Mouse (Mus musculus) ES-Bruce4 (cell line): ENCODE results near the gene Ptprk. TPM values are rescaled to one million over a fixed set of nuclear protein-coding genes. Genes with fewer than 3 reads are reported as not detected.

Source experiments
- H3K27ac ChIP-seq: 2 replicates; pipeline ENCODE4 v1.5.1; 2012; ENCODE audit warnings: low read length, inconsistent platforms; ENCODE audit not compliant: insufficient read depth
- H3K27me3 ChIP-seq: 2 replicates; pipeline ENCODE4 v1.6.1; 2012; ENCODE audit warnings: mild to moderate bottlenecking, low read length, inconsistent platforms; ENCODE audit not compliant: control insufficient read depth, poor library complexity, insufficient read depth, severe bottlenecking
- H3K36me3 ChIP-seq: 2 replicates; pipeline ENCODE4 v1.6.1; 2012; ENCODE audit warnings: inconsistent platforms, mild to moderate bottlenecking, low read length, moderate library complexity; ENCODE audit not compliant: control insufficient read depth, poor library complexity, insufficient read depth, severe bottlenecking
- H3K4me1 ChIP-seq: one replicate; pipeline ENCODE4 v1.8.1; 2011; ENCODE audit warnings: low read length; ENCODE audit not compliant: control insufficient read depth, insufficient read depth
- H3K4me3 ChIP-seq: 2 replicates; pipeline ENCODE4 v1.5.1; 2011; ENCODE audit warnings: low read depth, mild to moderate bottlenecking, low read length
- H3K9ac ChIP-seq: 2 replicates; pipeline ENCODE4 v1.6.1; 2012; ENCODE audit warnings: low read depth, mild to moderate bottlenecking, inconsistent platforms; ENCODE audit not compliant: poor library complexity, severe bottlenecking
- H3K9me3 ChIP-seq: replicated peaks from 2 replicates; pipeline ENCODE4 v1.6.1; 2012; ENCODE audit warnings: mild to moderate bottlenecking, low read length, inconsistent platforms; ENCODE audit not compliant: control insufficient read depth, poor library complexity, insufficient read depth, severe bottlenecking
- CTCF ChIP-seq: IDR thresholded peaks from one replicate; pipeline ENCODE4 v1.8.1; 2011; ENCODE audit warnings: low read depth, low read length
- EP300 ChIP-seq: IDR thresholded peaks from 2 replicates; pipeline ENCODE4 v1.6.1; 2011; ENCODE audit warnings: low read depth, low read length; ENCODE audit not compliant: insufficient read depth
- POLR2A ChIP-seq: IDR thresholded peaks from one replicate; pipeline ENCODE4 v1.8.1; 2011; ENCODE audit warnings: low read length; ENCODE audit not compliant: insufficient read depth
- polyA plus RNA-seq: library from polyadenylated mRNA; stranded (reverse); fragments of >200 nt; gene quantifications from 2 replicates; pipeline ENCODE4 v1.2.4, GENCODE M21; 2011; ENCODE audit warnings: low read depth; ENCODE audit not compliant: missing spikeins, insufficient read depth, insufficient read length

Gene Ptprk
- polyA plus RNA-seq, 1 experiment = 48.9 TPM

GRCm38 (mm10) chr10:28083183-28083582 is 8.6 kb downstream of the Ptprk start:
- peak overlapping the region; percentile 90 for H3K27ac ChIP-seq
- no peaks in the 10 kb centered on the region for H3K9me3 ChIP-seq
- peaks cover 2% of the 10 kb centered on the region for H3K4me1 ChIP-seq
- H3K9ac ChIP-seq = no peak overlapping the region; the same call in 1 of the 2 replicates
- TF ChIP-seq EP300 = no peak
- no peak for TF ChIP-seq CTCF
- no peak for TF ChIP-seq POLR2A
- H3K36me3 ChIP-seq = no peaks in the 10 kb centered on the region
- no peaks in the 10 kb centered on the region for H3K27me3 ChIP-seq
- no peak overlapping the region for H3K4me3 ChIP-seq

GRCm38 (mm10) chr10:28083625-28084024 is 9.0 kb downstream of the Ptprk start:
- Histone ChIP-seq H3K4me1 (peaks cover 2% of the 10 kb centered on the region), H3K36me3 (no peaks in the 10 kb centered on the region), H3K4me3 (no peak overlapping the region), H3K9ac (no peak overlapping the region; the same call in 1 of the 2 replicates), H3K27me3 (no peaks in the 10 kb centered on the region), H3K9me3 (no peaks in the 10 kb centered on the region), H3K27ac (peak overlapping the region; percentile 90)
- no peak for TF ChIP-seq CTCF
- TF ChIP-seq EP300 = no peak
- TF ChIP-seq POLR2A = no peak

- peak overlapping the region; percentile 94 for H3K27ac ChIP-seq
- TF ChIP-seq CTCF (no peak), EP300 (0 out of 2 replicates have a peak, but pooled peaks have one; percentile 43)
- no peaks in the 10 kb centered on the region for H3K9me3 ChIP-seq
- no peaks in the 10 kb centered on the region for H3K36me3 ChIP-seq
- peak overlapping the region; percentile 6; the same call in 1 of the 2 replicates for H3K9ac ChIP-seq
- H3K4me3 ChIP-seq = no peak overlapping the region
- no peaks in the 10 kb centered on the region for H3K27me3 ChIP-seq
- peaks cover 3% of the 10 kb centered on the region for H3K4me1 ChIP-seq
Observed at GRCm38 (mm10) chr10:28087341-28087740, 12.7 kb downstream of the Ptprk start.

GRCm38 (mm10) chr10:28087749-28088148 is 13.1 kb downstream of the Ptprk start:
- Histone ChIP-seq H3K4me3 (no peak overlapping the region), H3K4me1 (peaks cover 3% of the 10 kb centered on the region), H3K9ac (no peak overlapping the region), H3K27ac (peak overlapping the region; percentile 94), H3K27me3 (no peaks in the 10 kb centered on the region), H3K36me3 (no peaks in the 10 kb centered on the region), H3K9me3 (no peaks in the 10 kb centered on the region)
- TF ChIP-seq POLR2A (no peak), EP300 (0 out of 2 replicates have a peak, but pooled peaks have one; percentile 28)

GRCm38 (mm10) chr10:28096007-28096406 is 21.4 kb downstream of the Ptprk start:
- H3K4me3 ChIP-seq = no peak overlapping the region
- no peak overlapping the region for H3K9ac ChIP-seq
- no peaks in the 10 kb centered on the region for H3K9me3 ChIP-seq
- no peaks in the 10 kb centered on the region; the same call in 1 of the 2 replicates for H3K36me3 ChIP-seq
- H3K27me3 ChIP-seq = no peaks in the 10 kb centered on the region
- no peak overlapping the region for H3K27ac ChIP-seq
- H3K4me1 ChIP-seq = no peaks in the 10 kb centered on the region
- TF ChIP-seq EP300 (no peak), POLR2A (no peak), CTCF (no peak)

- Histone ChIP-seq H3K27ac (no peak overlapping the region; the same call in 1 of the 2 replicates), H3K4me3 (no peak overlapping the region), H3K4me1 (no peaks in the 10 kb centered on the region), H3K36me3 (no peaks in the 10 kb centered on the region; the same call in 1 of the 2 replicates), H3K9me3 (no peaks in the 10 kb centered on the region), H3K9ac (no peak overlapping the region), H3K27me3 (no peaks in the 10 kb centered on the region)
- TF ChIP-seq CTCF (no peak), EP300 (no peak), POLR2A (no peak)
Observed at GRCm38 (mm10) chr10:28097637-28098036, 23.0 kb downstream of the Ptprk start.
